Mouse (Mus musculus): ENCODE results near the gene Cdk2ap2. TPM values are rescaled to one million over a fixed set of nuclear protein-coding genes. Genes with fewer than 3 reads are reported as not detected.

The Cdk2ap2 gene
- 100 to 1,000 TPM; 228 to 257 TPM for total RNA-seq (2023)

DNA sequence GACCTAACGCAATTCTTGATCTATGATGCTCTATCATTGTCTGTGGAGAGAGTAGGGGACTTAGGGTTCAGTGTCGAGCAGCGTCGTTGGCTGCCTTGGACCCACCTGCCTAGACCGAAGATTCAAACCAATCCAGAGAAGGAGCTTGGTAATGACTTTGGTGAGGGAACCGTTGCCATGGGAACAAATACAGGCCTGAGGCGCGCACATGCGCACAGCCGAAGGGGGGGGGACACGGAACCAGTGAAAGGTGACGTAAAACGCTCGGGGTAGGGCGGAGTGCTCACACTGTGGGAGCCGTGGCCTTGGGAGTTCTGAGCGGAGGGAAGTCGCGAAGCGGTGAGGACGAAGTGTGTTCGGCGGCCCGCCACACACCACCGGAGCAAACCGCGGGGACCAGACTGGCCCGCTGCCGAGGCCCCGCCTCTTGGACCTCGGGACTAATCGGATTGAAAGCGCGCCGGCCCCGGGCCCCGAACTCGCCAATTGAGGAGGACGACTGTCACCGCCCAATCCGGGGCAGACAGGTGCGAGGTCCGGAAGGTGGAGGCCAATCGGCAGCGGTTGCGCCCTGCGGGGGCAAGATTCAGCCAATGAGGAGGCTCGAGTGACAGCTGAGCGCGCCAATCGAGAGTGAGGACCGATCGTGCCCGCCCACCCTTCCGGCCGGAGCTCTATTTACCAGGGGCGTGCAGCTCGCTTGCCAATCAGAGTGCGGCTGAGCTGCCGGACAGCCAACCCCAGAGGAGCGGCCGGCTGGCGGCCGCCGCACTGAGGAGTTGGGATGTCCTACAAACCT, at the start of gene Cdk2ap2:
Gene Cdk2ap2 (plus strand): TSS at position 541 of the 799 bp plus-strand sequence.

DNA sequence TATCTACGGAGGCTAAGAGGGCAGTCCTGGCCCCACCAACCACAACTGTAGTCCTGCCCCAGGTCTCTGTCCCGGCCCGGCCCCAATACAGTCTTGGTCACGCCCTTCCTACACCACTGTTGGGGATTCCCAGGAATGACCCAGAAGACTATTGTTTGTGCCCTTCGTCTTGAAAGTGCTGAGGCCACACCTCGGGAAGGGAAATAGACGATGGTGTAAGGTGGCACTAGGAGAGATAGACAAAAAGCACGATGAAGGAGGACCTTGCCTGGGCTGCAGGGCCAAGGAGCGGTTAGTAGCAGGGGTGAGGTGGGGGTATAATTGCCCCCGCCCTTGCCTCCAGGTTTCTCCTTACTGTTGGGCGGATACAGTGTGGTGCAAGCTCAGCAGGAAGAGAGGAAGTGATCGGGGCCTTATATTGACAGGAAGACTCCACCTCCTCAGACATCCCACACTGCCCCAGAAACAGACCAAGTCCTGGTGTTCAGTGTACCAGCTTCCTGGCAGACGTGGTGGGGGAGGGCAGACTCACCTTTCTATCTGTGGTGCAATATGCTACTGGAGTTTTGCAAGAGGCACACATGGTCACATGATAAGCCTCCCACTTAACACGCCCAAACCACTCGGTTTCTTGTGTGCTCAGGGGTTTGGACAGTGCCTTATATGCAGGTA, 37.8 kb upstream of the Cdk2ap2 start, which contains the start of gene Gstp3:
Gene Gstp3 (minus strand): TSS at position 501 of the 672 bp plus-strand sequence.

GRCm38 (mm10) chr19:4081394-4081793, 15.6 kb upstream of the Cdk2ap2 start, which contains the start of gene Cabp2:
Gene Cabp2, plus strand, starts transcription at chr19:4081578.

GRCm38 (mm10) chr19:4099837-4100717, 3.1 kb downstream of the Cdk2ap2 start, which contains the start of gene Pitpnm1:
Gene Pitpnm1, plus strand, starts transcription at chr19:4099998.

DNA sequence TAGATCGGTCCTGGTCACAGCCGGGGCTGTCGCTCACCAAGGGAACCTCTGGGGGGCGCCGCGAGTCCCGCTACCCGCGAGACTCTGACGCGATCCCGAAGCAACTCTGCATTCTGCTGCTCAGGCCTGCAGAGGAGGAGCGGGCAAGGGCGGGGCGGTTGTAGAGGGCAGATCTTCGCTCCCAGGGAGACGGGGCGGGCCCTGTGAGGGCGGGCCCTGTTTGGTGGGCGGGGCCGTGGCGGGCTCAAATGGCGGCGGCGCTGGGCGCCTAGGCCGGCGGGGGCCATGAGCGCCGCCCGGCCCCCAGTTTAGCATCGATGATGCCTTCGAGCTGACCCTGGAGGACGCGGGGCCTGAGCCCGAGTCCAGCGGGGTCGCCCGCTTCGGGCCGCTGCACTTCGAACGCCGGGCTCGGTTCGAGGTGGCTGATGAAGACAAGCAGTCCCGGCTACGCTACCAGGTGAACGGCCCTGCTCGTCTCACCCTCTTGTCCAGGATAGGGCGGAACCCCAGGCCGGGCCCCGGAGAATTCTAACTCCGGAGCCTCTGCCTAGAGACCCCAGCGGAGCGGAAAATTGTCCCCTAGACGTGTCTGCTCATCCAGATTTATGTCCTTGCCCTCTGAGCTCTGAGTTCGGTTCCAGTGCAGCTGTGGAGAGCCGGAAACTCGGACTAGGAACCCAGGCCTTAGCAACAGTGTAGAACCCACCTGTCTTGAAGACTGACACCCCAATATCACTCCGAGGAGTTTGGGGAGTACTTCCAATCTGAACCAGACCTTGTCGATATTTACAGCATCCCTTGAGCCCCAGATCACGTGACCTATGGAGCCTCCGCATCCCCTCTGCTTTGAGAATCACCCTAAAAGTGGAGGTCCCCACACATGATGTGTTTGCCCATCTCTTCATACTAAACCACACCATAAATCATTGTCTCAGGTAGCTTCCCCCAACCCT, 29.0 kb downstream of the Cdk2ap2 start, which contains the start of gene Aip:
Gene Aip (minus strand): TSS at position 118 of the 956 bp plus-strand sequence.

DNA sequence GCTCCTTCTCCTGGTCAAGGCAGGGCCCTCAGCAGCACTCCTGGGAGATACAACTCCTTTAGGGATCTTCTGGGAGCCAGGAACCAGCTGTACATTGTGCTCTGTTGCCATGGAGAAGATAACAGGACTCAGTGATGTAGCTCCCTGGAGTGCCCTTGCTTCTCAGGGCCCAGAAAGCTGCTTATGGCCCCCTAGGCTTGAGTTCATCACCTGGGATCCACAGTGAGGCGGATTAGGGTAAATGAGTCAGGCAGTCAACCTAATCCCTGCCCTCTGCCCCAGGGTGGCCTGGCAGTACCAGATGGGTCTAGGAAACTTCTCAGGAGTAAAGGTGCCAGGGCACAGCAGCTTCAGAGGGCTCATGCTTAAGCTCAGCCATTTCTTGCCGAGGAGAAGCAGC, 42.5 kb downstream of the Cdk2ap2 start, which contains the start of gene Gpr152:
Gene Gpr152 (plus strand): TSS at position 342 of the 400 bp plus-strand sequence.

DNA sequence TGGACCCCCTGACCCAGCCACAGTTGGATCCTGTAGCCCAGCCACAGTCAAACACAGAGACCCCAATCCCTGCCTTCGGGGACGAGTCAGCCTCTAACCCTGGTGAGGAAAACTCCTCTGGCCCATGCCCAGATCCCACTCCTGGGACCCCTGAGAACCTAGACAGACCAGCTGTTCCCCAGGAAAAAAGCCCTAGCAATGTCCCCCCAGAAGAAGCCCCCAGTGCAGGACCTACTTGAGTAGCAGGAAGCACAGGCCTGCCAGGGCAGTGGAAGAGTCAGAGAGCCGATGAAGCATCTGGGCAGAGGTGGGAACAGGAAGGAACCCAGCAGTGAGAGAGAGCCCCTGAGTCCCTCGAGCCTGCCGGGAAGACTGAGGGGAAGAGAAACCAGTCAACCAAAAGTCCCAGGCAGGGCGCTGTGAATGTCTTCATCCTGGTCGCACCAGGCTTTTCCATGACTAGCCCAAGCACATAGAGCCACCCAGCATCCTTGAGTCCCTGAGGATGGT, 46.8 kb downstream of the Cdk2ap2 start, which contains the start of gene Cabp4:
Gene Cabp4 (minus strand): TSS at position 275 of the 510 bp plus-strand sequence.

DNA sequence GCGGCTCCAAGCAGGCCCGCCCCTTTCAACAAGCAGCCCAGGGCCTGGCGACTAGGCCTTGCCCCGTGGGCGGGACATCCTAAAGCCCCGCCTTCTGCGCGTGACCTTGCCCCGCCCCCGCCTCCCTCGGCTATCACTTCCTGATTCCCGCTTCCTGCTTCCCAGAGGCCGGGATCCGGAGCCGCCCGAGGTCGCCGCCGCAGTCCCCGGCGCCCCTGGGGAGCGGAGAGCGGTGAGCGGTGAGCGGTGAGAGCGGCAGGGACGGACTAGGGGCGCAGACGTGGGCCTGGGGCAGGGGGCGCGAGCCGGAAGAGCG, 51.5 kb downstream of the Cdk2ap2 start, which contains the start of gene Coro1b:
Gene Coro1b (plus strand): TSS at position 129 of the 316 bp plus-strand sequence.

Other genes starting within 250 kb of the Cdk2ap2 start
- gene Chka, start 245.4 kb upstream of the Cdk2ap2 start, total RNA-seq (2023) = 10 to 100 TPM; 43.5 to 47.2 TPM
- 100 to 1,000 TPM; 221 to 250 TPM for gene Tcirg1, start 190.0 kb upstream of the Cdk2ap2 start, total RNA-seq (2023)
- 10 to 100 TPM; 52.9 to 70.6 TPM for gene Ndufs8, start 184.4 kb upstream of the Cdk2ap2 start, total RNA-seq (2023)
- 100 to 1,000 TPM; 143 to 153 TPM for gene Aldh3b1, start 167.4 kb upstream of the Cdk2ap2 start, total RNA-seq (2023)
- gene Unc93b1, start 162.0 kb upstream of the Cdk2ap2 start, total RNA-seq (2023) = 100 to 1,000 TPM; 236 to 316 TPM
- gene Aldh3b3, start 138.5 kb upstream of the Cdk2ap2 start, total RNA-seq (2023) = 10 to 100 TPM in 1 of 2 experiments, 1 to 10 TPM in 1; 9.9 to 11.1 TPM
- 10 to 100 TPM; 12.6 to 14.7 TPM for gene Aldh3b2, start 124.9 kb upstream of the Cdk2ap2 start, total RNA-seq (2023)
- under 1 TPM; 0.53 to 0.88 TPM for gene Acy3, start 110.6 kb upstream of the Cdk2ap2 start, total RNA-seq (2023)
- gene Tbx10, start 104.4 kb upstream of the Cdk2ap2 start, total RNA-seq (2023) = not detected
- gene Nudt8, start 96.6 kb upstream of the Cdk2ap2 start, total RNA-seq (2023) = 1 to 10 TPM; 4.7 to 4.8 TPM
- gene Gm49405, start 96.6 kb upstream of the Cdk2ap2 start, total RNA-seq (2023) = 1 to 10 TPM in 1 of 2 experiments, under 1 TPM in 1; 0.33 to 1.0 TPM
- gene Doc2g, start 93.9 kb upstream of the Cdk2ap2 start, total RNA-seq (2023) = under 1 TPM; 0.57 to 0.73 TPM
- gene Ndufv1, start 84.4 kb upstream of the Cdk2ap2 start, total RNA-seq (2023) = 10 to 100 TPM; 68.4 to 70.8 TPM
- 10 to 100 TPM; 63.6 to 65.3 TPM for gene Gstp1, start 59.2 kb upstream of the Cdk2ap2 start, total RNA-seq (2023)
- 1 to 10 TPM; 8.2 to 9.4 TPM for gene Gstp2, start 51.2 kb upstream of the Cdk2ap2 start, total RNA-seq (2023)
- gene Gstp3, start 37.6 kb upstream of the Cdk2ap2 start, total RNA-seq (2023) = 1 to 10 TPM; 6.6 to 7.7 TPM
- gene Cabp2, start 15.6 kb upstream of the Cdk2ap2 start, total RNA-seq (2023) = not detected
- gene Pitpnm1, start 2.8 kb downstream of the Cdk2ap2 start, total RNA-seq (2023) = 100 to 1,000 TPM; 185 to 192 TPM
- 100 to 1,000 TPM; 108 TPM for gene Aip, start 28.7 kb downstream of the Cdk2ap2 start, total RNA-seq (2023)
- under 1 TPM in 1 of 2 experiments, not detected in 1; 0.13 TPM for gene Gpr152, start 42.6 kb downstream of the Cdk2ap2 start, total RNA-seq (2023)
- gene Cabp4, start 46.9 kb downstream of the Cdk2ap2 start, total RNA-seq (2023) = under 1 TPM; 0.67 to 0.82 TPM
- 100 to 1,000 TPM; 188 to 219 TPM for gene Coro1b, start 51.4 kb downstream of the Cdk2ap2 start, total RNA-seq (2023)
- gene Ptprcap, start 56.4 kb downstream of the Cdk2ap2 start, total RNA-seq (2023) = 10 to 100 TPM; 13.8 to 18.6 TPM
- 10 to 100 TPM; 34.4 to 42.3 TPM for gene Rps6kb2, start 66.2 kb downstream of the Cdk2ap2 start, total RNA-seq (2023)
- gene Carns1, start 78.3 kb downstream of the Cdk2ap2 start, total RNA-seq (2023) = 10 to 100 TPM; 34.4 to 34.6 TPM
- gene Tbc1d10c, start 94.1 kb downstream of the Cdk2ap2 start, total RNA-seq (2023) = 100 to 1,000 TPM; 126 to 134 TPM
- gene Ppp1ca, start 94.9 kb downstream of the Cdk2ap2 start, total RNA-seq (2023) = 100 to 1,000 TPM; 433 to 455 TPM
- 10 to 100 TPM; 28.4 to 29.8 TPM for gene Rad9a, start 104.5 kb downstream of the Cdk2ap2 start, total RNA-seq (2023)
- gene Clcf1, start 117.1 kb downstream of the Cdk2ap2 start, total RNA-seq (2023) = 1 to 10 TPM; 2.5 to 4.2 TPM
- gene AC109138.7, start 117.2 kb downstream of the Cdk2ap2 start, total RNA-seq (2023) = not detected
- 10 to 100 TPM; 53.1 to 57.3 TPM for gene Pold4, start 134.7 kb downstream of the Cdk2ap2 start, total RNA-seq (2023)
- gene Ssh3, start 172.0 kb downstream of the Cdk2ap2 start, total RNA-seq (2023) = 10 to 100 TPM; 28.7 to 35.5 TPM
- 10 to 100 TPM; 33.9 to 37.4 TPM for gene Ankrd13d, start 186.0 kb downstream of the Cdk2ap2 start, total RNA-seq (2023)
- 100 to 1,000 TPM; 428 to 445 TPM for gene Grk2, start 209.0 kb downstream of the Cdk2ap2 start, total RNA-seq (2023)